Mouse (Mus musculus): ENCODE results near the gene Abtb2.

Gene Abtb2

DNA sequence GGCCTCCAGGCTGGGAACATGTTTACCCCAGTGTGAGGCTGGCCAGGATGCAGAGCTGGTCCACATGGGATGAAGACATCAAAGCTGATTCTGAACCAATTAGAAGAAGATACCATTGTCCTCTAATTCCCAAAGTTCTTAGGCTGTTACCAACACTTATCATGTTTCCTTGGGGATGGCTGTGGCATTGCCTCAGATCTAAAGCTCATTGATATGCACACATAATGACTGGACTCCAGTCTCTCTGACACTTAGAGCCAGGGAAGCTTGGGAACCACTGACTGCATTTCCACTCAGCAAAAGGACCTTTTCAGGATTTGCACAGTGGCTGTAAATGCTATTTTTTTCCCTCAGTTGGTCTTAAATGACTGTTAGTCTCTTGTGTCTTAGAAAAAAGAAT, 52.3 kb downstream of the Abtb2 start:
- DNase-seq (ENCODE audit: low spot score): no peak

DNA sequence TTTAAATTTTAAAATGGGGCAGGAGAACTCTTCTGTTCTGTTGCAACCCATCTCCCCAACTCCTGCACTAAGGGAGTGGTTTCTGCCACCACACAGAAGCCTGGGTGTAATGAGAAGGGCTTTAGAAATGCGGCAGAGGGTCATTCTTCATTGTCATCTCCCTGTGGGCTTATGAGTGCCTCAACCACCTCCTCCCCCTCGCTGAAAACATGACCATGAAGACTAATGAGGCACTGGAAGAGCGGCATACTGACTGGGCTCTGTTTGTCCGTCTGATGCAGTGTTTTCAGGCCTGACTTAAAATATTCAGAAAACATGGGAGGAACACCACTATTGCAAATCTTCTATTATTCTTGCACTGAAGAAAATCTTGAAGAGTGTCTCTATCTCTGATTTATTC, 56.8 kb downstream of the Abtb2 start:
- no peak for DNase-seq (ENCODE audit: low spot score)

DNA sequence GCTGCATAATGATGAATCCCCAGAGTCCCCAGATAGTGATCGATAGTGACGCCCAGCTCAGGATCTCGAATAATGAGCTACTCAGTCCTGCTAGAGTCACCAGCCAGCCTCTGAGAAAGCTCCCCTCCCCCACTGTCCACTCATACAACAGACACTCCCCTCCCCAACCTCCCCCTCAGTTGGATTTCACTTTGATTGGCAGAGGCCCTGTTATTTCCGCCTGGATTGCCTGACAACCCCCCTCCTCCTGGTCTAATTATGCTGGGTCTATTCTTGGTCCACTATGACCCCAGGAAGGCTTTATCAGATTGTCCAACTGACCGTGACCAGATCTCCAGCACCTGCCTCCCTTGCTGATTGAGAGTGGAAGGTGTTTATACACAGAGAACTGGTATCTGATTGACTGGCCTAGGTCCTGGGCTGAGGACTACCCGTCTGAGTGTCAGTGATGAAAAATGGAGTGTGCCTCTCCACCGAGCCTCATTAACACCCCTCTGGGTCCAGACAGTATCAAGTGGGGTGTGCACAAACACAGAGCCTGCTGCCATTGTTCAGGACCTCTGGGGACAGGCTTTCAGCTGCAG, 59.3 kb downstream of the Abtb2 start:
- DNase-seq (ENCODE audit: low spot score): no peak

DNA sequence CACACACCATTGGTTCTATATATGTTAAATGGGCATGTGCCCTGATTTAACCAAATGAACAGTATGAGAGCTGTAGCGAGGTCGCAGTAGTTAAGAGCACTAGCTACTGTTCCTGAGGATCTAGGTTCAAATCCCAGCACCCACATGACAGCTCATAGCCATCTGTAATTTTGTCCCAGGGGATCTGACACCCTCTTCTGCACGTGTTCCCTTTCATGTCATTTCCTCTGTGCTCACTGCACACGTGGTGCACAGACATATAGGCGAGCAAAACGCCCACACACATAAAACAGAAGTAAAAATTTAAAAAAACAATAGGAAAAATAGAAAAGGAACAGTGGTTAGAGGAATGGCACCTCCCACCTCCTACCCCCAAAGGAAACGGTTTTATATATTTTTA, 61.0 kb downstream of the Abtb2 start:
- DNase-seq (ENCODE audit: low spot score): no peak

DNA sequence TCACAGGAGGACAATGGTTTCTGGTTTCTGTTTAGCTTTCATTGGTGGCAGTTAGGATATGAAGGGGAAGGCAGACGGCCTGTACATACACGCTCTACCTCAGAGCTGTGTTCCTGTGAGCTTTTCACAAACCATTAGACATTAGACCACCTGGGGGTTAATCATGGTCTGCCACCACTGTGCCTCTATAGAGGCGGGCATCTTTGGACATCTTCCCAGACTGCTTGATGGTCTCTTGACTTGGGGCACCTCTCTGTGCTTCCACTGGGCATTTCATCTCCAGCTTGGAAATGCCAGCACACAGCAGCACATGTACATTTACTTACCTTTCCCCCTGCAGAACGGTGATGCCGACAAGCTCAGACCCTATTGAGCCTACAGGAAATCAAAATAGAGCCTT, 63.8 kb downstream of the Abtb2 start:
- DNase-seq (ENCODE audit: low spot score): no peak

DNA sequence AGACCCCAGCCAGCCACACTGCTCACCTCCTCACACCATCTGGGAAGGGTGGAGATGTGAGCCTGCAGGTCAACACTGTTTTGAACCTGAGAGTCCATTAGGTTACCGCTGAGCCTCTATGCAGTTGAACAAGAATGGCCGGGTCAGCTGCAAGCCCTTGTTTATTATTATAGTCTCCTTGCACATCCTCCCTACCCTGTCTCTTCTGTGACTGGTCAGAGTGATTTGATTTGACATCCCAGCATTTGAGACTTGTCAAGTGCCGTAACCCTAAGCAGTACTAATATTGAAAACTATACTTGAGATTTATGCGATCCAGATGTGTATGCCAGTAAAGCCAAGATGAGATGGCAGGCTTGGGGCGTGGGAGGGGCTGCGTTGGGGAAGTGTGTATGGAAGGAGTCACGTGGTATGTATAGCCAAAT, 65.2 kb downstream of the Abtb2 start:
- DNase-seq (ENCODE audit: low spot score): no peak

DNA sequence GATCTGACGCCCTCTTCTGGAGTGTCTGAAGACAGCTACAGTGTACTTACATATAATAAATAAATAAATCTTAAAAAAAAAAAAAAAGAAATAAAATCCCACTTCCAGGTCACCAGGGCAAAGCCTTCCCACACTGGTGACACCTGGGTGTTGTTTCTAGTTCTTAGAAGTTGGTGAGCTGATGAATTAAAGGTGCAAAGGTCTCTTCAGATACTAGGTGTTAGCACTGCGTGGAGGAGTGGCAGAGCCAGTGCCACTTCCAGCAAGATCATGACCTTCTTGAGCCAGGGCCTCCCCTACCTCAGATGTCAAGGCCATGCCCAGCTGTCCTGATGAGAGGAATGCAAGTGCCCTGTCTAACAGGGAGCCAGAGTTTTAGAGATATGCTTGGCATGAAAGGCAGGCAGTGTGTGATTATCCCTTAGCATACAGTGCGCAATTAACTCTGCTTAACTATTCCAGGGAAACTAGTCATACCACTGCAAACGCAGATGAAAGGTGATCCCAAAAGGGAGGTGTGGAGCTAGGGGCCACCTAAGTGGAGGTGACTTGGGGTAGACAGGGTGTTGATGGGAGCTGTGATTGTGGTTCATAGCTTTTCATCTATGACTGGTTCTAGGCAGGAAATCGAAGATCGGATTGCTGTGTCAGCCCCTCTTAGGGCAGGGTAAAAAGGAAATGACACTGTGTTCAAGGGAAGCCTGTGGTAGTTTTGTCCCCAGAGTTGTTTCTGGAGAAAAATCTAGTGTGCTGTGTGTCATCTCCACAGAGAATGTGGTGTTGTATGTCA, 66.2 kb downstream of the Abtb2 start:
- DNase-seq (ENCODE audit: low spot score): no peak

DNA sequence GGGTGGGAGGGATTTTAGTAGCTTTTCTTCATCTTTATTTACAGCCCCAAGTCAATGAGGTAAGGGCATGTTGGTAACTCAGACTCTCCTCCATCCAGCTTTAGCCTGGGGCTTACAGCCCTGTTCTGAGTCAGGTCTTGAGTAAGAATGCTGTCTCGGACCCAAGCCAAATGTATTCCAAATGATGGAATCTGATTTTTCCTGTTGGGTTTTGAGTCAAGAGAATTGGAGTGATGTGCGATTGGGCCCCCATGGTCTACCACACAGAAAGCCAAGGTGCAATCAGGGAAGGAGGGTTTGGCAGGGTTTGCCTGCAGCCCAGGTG, 66.8 kb downstream of the Abtb2 start:
- no peak for DNase-seq (ENCODE audit: low spot score)

DNA sequence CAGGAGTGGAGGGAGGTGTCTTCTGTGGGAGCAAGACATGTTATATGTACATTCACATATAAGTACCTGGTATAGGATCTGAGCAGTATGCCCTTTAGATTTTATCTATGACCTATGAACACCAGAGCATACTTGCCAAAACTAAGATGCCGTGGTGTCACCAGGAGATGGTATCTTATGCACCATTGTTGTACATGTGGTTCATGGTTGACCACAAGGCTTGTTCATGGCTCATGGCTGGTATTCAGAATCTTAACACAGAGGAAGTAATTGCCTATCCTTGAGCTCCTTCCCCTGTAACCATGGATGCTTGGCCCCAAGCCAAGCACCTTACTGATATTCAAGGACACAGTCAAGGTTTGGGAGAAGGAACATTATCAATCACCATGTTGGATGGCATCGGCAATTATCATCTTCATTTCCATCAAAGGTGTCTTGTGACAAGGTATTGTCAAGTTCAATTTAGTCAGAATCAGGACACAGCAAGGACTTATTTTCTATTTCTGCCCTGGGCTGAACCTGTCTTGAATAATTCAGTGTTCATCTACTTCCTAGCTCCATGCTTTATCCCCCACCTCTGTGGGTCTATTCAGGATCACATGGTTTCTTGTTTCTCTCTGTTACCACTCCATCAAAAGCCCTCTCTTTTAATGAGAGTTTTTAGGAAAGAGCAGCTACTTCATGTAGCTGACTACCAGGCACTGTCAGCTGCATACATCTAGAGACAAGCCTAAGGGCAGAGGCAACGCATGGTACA, 69.8 kb downstream of the Abtb2 start:
- no peak for DNase-seq (ENCODE audit: low spot score)

DNA sequence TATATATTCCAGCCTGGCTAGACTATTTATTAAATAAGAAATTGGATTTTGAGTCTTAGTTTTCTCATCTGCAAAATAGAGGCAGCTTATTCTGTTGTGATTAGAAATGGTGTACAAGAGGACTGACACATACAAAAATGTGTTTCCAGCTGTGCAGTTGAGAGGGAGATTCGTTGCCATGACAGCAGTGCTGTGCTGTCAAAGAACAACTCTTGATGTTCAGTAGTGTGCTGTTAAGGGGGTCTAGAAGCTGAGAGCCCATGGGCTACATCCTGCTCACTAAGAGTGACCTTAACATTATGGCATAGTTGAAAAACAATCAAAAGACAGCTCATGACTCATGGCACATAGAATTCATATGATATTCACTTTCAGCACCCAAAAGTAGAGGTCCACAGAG, 71.3 kb downstream of the Abtb2 start:
- DNase-seq (ENCODE audit: low spot score): no peak

DNA sequence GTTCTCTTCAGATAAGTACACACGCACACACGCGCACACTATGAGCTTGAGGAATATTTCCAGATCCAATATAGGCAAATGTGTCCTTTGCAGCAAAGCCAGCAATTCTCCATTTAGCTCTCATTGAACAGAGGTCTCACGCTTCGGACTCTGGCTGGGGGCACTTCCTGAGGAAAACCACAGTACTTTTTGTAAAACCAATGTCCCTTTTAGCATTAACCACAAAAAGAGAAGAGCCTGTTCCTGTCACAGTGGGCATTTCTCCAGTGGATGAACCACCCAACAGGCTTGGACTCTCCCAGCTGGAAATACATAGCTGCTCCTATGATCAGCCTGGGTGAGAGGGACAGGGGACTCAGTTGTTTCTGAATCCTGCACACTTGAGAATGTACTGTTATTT, 71.8 kb downstream of the Abtb2 start:
- DNase-seq (ENCODE audit: low spot score): no peak

DNA sequence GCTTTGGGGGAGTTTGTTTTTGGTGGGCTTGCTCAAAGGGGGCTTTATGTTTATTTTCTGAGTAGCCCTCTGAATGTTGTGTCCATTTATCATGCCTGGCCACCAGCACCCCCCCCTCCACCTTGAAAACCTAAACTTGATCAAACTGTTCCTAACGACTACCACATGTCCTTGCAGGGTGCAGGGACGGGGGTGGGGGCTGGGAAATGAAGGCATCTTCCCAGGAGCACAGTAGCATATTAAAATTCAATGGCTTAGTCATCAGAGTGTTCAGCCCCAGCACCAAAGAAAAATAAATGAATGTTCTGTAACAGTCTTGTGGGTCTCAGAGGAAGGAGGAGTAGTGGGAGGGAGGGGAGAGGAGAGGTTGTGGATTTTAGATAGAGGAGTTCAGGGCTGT, 73.6 kb downstream of the Abtb2 start:
- DNase-seq (ENCODE audit: low spot score): no peak

DNA sequence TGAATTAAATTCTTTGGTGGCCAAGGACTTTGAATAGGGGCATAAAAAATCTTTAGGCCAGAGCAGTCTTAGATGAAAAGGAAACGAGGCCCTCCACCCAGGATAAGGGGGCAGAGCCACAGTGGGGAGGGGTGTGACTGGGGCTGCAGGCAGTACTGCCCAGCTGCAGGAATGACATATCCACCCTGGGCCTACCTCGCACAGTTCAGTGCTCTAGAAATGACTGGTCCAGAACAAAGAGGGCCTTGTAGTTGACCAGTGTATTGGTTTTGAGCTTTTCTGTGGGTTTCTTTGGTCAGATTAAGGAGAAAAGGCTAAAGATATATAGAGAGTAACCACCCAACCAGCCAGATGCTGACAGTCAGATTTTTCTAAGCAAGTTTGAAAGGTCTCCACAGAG, 74.8 kb downstream of the Abtb2 start:
- no peak for DNase-seq (ENCODE audit: low spot score)

DNA sequence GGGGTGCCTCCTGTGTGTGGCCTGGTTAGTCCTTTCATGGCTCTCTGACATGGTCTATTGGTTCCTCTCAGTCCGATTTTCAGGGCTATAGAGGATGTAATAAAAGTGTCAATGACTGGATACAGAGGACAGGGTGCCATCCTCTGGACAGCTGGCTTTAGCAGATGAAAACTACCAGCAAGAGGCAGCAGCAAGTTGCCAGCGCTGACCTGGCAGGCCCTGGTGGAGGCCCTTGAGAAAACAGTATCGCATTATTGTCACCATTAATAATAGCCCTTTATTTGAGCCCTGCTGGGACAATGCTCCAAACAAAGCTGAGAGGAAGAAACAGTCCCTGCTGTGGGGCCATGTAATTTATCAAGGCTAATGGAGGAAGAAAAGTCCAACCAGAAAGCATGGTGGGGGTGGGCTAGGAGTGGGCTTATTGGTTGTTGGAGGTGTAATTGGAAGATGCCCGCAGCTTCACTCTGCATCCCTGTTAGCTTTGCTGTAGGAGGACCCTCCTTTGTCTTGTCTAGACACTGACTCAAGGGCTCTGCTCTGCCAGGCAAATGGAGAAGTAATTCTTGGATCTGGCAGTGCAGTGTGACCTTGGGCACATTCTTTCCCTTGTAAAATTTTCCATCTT, 77.6 kb downstream of the Abtb2 start:
- no peak for DNase-seq (ENCODE audit: low spot score)

DNA sequence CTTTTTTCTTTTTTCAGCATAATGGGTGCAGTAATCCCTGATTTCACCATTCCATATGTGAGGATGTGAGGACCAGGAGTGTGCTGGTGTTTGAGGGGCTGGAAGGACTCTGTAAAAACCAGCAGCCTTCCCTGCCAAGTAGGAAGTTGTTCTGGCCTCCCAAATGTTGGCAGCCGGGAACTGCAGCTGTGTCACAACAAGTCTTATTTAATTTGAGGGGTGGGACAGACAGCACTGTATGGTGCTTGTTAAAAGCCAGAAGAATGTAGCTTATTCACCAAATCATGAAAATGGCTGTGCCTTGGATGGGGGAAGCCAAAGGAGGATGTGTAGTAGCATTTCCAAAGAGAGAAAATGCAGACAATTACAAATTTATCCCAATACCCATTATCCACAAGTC, 78.3 kb downstream of the Abtb2 start:
- DNase-seq (ENCODE audit: low spot score): no peak

DNA sequence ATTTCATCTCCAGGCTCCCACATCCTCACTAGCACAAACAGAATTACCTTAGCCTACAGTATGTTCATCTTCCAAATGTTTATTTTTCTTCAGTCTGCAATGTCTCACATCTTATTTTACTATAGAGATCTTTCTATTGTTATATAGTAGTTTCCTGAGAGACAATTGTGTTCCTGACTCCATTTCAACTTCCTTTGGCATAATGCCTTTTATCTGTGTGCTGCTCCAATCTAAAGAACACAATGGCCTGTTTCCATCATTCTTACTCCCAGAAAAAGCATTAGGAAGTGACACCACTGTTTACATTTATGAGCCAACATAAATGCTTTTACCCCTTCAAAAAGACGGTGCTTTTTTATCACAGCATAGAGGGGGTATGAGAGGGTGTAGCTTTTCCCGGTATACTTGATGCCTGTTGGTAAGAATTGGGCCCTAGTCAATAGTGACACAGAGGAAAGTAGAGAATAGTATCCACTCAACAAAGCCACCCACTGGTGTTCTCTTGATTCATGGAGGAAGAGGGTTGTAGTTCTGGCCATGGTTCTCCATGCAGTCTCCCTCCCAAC, 84.3 kb downstream of the Abtb2 start:
- no peak for DNase-seq (ENCODE audit: low spot score)

DNA sequence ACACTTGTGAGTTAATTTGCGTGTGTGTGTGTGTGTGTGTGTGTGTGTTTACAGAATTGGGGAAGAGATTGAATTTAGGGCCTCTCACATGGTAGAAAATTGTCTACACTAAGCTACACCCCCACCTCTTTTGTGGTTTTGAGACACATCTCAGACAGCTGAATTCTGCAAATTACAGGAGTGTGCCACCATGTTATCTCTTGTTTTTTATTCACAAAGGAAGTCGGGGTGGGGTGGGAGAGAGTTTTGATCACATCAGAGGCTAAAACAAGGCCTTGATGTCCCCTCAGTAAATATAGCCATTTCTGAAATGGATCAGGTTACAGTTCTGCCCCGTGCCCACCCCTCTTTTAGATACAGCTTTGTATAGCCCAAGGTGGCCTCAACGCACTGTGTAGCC, 86.0 kb downstream of the Abtb2 start:
- peak; percentile 29 for DNase-seq (ENCODE audit: low spot score)

DNA sequence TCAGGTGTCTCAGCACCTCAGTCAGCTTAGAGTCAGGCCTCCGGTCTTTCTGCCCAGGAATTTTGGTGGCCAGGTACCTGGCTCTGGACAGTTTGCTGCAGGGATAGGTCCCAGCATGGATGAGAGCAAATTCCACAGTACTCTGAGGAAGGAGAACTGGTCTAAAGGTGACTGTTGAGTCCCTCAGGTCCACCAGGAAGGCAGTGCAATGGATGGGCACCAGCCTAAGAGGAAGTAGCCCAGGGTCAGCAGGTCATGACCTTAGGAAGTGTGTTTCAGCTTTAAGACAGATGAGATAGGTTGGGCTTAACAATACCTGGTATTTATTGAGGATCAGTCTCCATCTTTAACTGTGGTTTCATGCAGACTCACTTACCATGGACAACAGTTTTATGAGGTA, 88.9 kb downstream of the Abtb2 start:
- DNase-seq (ENCODE audit: low spot score): no peak

DNA sequence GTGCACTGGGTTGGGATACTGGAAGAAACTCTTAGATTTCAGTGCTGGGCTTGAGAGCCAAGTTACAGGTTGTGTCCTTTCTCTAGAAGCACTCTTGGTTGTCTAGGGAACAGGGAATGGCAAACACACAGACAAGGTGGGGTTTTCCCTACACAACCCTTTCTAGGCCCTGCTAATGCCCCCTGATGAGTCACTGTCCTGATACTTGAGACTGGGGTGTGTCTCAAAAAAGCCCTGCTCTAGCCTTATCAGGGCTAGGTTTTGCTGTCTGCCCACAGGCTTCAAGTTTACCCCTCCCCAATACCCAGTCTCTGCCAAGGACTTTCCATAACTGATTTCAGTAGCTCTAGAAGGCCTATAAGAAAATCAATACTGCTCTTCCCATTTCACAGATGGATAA, 89.9 kb downstream of the Abtb2 start:
- DNase-seq (ENCODE audit: low spot score): no peak

DNA sequence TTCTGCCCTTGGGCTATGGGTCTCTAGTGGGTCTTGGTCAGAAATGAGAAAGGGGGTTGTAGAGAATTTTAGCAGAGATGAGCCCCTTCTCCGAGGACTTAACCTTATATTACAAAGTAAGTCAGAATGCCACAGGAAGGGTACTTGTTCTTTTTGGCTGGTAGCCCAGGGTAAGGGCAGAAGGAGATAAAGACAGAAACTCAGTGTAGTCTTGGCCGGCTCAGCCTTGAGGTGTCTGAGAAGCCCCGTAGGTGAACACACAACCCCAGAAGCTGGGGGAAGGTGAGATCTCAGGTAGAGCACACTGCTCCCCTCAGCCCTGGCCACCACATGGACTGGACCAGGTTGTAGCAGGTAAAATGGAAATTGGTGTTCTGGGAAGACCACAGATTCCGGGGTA, 93.1 kb downstream of the Abtb2 start:
- DNase-seq (ENCODE audit: low spot score): no peak

DNA sequence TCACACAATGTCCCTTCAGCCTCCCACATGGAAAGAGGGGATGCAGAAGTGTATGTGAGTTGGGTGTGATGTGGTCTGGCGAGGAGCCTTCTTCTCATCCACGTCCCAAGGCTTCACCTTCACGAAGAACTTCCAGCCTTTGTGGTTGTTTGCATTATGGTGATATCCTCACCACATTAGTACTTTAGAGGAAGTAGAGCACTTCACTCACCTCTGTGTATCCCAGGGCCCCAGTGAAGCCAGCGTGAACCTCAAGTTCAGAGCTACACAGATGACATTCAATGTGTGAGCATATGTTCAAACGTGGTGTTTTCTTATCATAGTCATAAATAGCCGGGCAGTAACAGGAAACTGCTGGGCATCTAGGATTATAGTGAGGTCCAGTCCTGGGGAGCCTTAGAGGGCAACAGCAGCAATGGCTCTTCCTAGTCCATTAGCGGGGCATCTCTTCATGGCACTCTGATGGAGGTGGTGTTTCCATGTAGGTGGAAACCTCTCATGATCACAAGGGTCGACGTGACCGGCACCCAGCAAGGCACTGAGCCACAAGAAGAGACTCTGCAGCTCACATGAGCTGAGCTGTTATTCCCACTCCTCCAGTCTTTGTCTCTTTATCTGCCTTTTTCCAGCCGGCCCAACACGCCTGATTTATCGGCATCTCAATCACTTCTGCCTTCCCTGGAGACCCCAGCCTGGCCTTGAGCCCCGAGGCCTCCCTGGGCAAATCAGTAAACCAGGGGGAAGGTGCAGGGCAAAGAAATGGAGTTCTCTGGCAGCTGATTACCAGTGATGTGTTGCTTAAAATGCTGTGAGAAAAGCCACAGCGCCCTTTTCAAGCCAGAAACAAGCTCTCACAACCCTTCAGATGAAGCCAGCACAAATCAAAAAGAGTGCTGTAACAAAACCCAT, 93.8 kb downstream of the Abtb2 start:
- no peak for DNase-seq (ENCODE audit: low spot score)

DNA sequence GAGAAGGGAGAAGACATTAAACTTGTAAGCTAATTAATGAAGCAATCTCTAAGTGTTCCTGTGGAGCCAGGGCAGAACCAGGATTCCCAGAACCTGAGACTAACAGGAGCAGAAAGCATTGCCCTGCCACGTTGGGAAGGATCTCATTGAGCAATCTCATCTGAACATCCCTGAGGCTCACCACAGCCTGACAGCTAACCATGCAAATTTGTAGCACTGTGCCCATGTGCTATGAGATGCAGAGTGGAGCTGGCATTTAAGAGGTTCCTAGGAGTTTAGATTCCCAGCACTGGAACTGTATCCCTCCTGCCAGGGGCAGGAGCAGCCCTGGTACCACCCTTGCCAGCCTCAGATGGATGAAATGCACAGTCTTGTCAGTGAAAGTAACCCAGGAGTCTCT, 95.6 kb downstream of the Abtb2 start:
- no peak for DNase-seq (ENCODE audit: low spot score)
